Mouse (Mus musculus): ENCODE measurements around the gene Adgrv1. TPM values are rescaled to one million over a fixed set of nuclear protein-coding genes. Genes with fewer than 3 reads are reported as not detected.

The Adgrv1 gene
- polyA plus RNA-seq, 1 experiment from 2014 or later, result 0.91 TPM

- no peak overlapping the region for H3K27ac ChIP-seq (ENCODE audit: low read depth)
- 73% methylated on average over 5 of the region's 5 CpGs for WGBS
- H3K4me3 ChIP-seq (ENCODE audit: low read depth, low read length), result no peak overlapping the region
- H3K4me2 ChIP-seq (ENCODE audit: low read length), result no peak overlapping the region
- H3K36me3 ChIP-seq (ENCODE audit: control insufficient read depth, insufficient read depth, low read length), result no peaks in the 10 kb centered on the region
- DNase-seq (ENCODE audit: low spot score) (no peak), ATAC-seq (replicated peaks; ENCODE audit: low FRiP score, low TSS enrichment, low read depth) (no peak)
- H3K9me3 ChIP-seq (ENCODE audit: control insufficient read depth, low read length), result no peaks in the 10 kb centered on the region
- H3K4me1 ChIP-seq (replicated peaks; ENCODE audit: control insufficient read depth, insufficient read depth, low read length), result no peaks in the 10 kb centered on the region
- no peaks in the 10 kb centered on the region for H3K27me3 ChIP-seq (replicated peaks; ENCODE audit: control insufficient read depth, insufficient read depth, low read length)
- H3K9ac ChIP-seq (ENCODE audit: low read length), result no peak overlapping the region
These were observed 262.0 kb downstream of the Adgrv1 start for GRCm38 (mm10) chr13:81370801-81371456.

GRCm38 (mm10) chr13:81370196-81370595 is 262.8 kb downstream of the Adgrv1 start:
- Histone ChIP-seq H3K9ac (ENCODE audit: low read length) (no peak overlapping the region), H3K9me3 (ENCODE audit: control insufficient read depth, low read length) (no peaks in the 10 kb centered on the region), H3K4me2 (ENCODE audit: low read length) (no peak overlapping the region), H3K36me3 (ENCODE audit: control insufficient read depth, insufficient read depth, low read length) (no peaks in the 10 kb centered on the region), H3K4me3 (ENCODE audit: low read depth, low read length) (no peak overlapping the region), H3K4me1 (replicated peaks; ENCODE audit: control insufficient read depth, insufficient read depth, low read length) (no peaks in the 10 kb centered on the region), H3K27ac (ENCODE audit: low read depth) (no peak overlapping the region), H3K27me3 (replicated peaks; ENCODE audit: control insufficient read depth, insufficient read depth, low read length) (no peaks in the 10 kb centered on the region)
- WGBS, result 89% methylated on average over 6 of the region's 6 CpGs
- ATAC-seq (replicated peaks; ENCODE audit: low FRiP score, low TSS enrichment, low read depth) (no peak), DNase-seq (ENCODE audit: low spot score) (no peak)

GRCm38 (mm10) chr13:81369564-81369963 is 263.4 kb downstream of the Adgrv1 start:
- 80% methylated on average over 2 of the region's 2 CpGs for WGBS
- H3K27me3 ChIP-seq (replicated peaks; ENCODE audit: control insufficient read depth, insufficient read depth, low read length), result no peaks in the 10 kb centered on the region
- no peak overlapping the region for H3K9ac ChIP-seq (ENCODE audit: low read length)
- H3K36me3 ChIP-seq (ENCODE audit: control insufficient read depth, insufficient read depth, low read length), result no peaks in the 10 kb centered on the region
- H3K4me3 ChIP-seq (ENCODE audit: low read depth, low read length), result no peak overlapping the region
- ATAC-seq (replicated peaks; ENCODE audit: low FRiP score, low TSS enrichment, low read depth), result no peak
- no peak overlapping the region for H3K4me2 ChIP-seq (ENCODE audit: low read length)
- no peak overlapping the region for H3K27ac ChIP-seq (ENCODE audit: low read depth)
- H3K9me3 ChIP-seq (ENCODE audit: control insufficient read depth, low read length), result no peaks in the 10 kb centered on the region
- H3K4me1 ChIP-seq (replicated peaks; ENCODE audit: control insufficient read depth, insufficient read depth, low read length), result no peaks in the 10 kb centered on the region
- no peak for DNase-seq (ENCODE audit: low spot score)

GRCm38 (mm10) chr13:81368987-81369386 is 264.0 kb downstream of the Adgrv1 start:
- no peak overlapping the region for H3K4me3 ChIP-seq (ENCODE audit: low read depth, low read length)
- no peaks in the 10 kb centered on the region for H3K27me3 ChIP-seq (replicated peaks; ENCODE audit: control insufficient read depth, insufficient read depth, low read length)
- H3K9me3 ChIP-seq (ENCODE audit: control insufficient read depth, low read length), result no peaks in the 10 kb centered on the region
- no peaks in the 10 kb centered on the region for H3K4me1 ChIP-seq (replicated peaks; ENCODE audit: control insufficient read depth, insufficient read depth, low read length)
- H3K4me2 ChIP-seq (ENCODE audit: low read length), result no peak overlapping the region
- H3K27ac ChIP-seq (ENCODE audit: low read depth), result no peak overlapping the region
- no peak overlapping the region for H3K9ac ChIP-seq (ENCODE audit: low read length)
- WGBS, result 65% methylated on average over 4 of the region's 4 CpGs
- no peak for ATAC-seq (replicated peaks; ENCODE audit: low FRiP score, low TSS enrichment, low read depth)
- DNase-seq (ENCODE audit: low spot score), result no peak
- H3K36me3 ChIP-seq (ENCODE audit: control insufficient read depth, insufficient read depth, low read length), result no peaks in the 10 kb centered on the region

GRCm38 (mm10) chr13:81367681-81368376 is 265.1 kb downstream of the Adgrv1 start:
- Histone ChIP-seq H3K4me3 (ENCODE audit: low read depth, low read length) (no peak overlapping the region), H3K27me3 (replicated peaks; ENCODE audit: control insufficient read depth, insufficient read depth, low read length) (no peaks in the 10 kb centered on the region), H3K27ac (ENCODE audit: low read depth) (no peak overlapping the region), H3K36me3 (ENCODE audit: control insufficient read depth, insufficient read depth, low read length) (no peaks in the 10 kb centered on the region), H3K4me2 (ENCODE audit: low read length) (no peak overlapping the region), H3K9me3 (ENCODE audit: control insufficient read depth, low read length) (no peaks in the 10 kb centered on the region), H3K9ac (ENCODE audit: low read length) (no peak overlapping the region), H3K4me1 (replicated peaks; ENCODE audit: control insufficient read depth, insufficient read depth, low read length) (no peaks in the 10 kb centered on the region)
- 0 out of 2 replicates have a peak, but pooled peaks have one; percentile 62 for ATAC-seq (replicated peaks; ENCODE audit: low FRiP score, low TSS enrichment, low read depth)
- DNase-seq (ENCODE audit: low spot score), result no peak
- 49% methylated on average over 4 of the region's 4 CpGs for WGBS

GRCm38 (mm10) chr13:81360338-81360737 is 272.6 kb downstream of the Adgrv1 start:
- no peak overlapping the region for H3K4me3 ChIP-seq (ENCODE audit: low read depth, low read length)
- no peak overlapping the region for H3K4me2 ChIP-seq (ENCODE audit: low read length)
- ATAC-seq (replicated peaks; ENCODE audit: low FRiP score, low TSS enrichment, low read depth) (no peak), DNase-seq (ENCODE audit: low spot score) (no peak)
- no peaks in the 10 kb centered on the region for H3K4me1 ChIP-seq (replicated peaks; ENCODE audit: control insufficient read depth, insufficient read depth, low read length)
- H3K36me3 ChIP-seq (ENCODE audit: control insufficient read depth, insufficient read depth, low read length), result no peaks in the 10 kb centered on the region
- H3K27ac ChIP-seq (ENCODE audit: low read depth), result no peak overlapping the region
- WGBS, result 82% methylated on average over 2 of the region's 2 CpGs
- H3K9me3 ChIP-seq (ENCODE audit: control insufficient read depth, low read length), result no peaks in the 10 kb centered on the region
- H3K27me3 ChIP-seq (replicated peaks; ENCODE audit: control insufficient read depth, insufficient read depth, low read length), result no peaks in the 10 kb centered on the region
- H3K9ac ChIP-seq (ENCODE audit: low read length), result no peak overlapping the region

- Histone ChIP-seq H3K4me1 (replicated peaks; ENCODE audit: control insufficient read depth, insufficient read depth, low read length) (no peaks in the 10 kb centered on the region), H3K9ac (ENCODE audit: low read length) (no peak overlapping the region), H3K27me3 (replicated peaks; ENCODE audit: control insufficient read depth, insufficient read depth, low read length) (no peaks in the 10 kb centered on the region), H3K27ac (ENCODE audit: low read depth) (no peak overlapping the region), H3K36me3 (ENCODE audit: control insufficient read depth, insufficient read depth, low read length) (no peaks in the 10 kb centered on the region), H3K4me2 (ENCODE audit: low read length) (no peak overlapping the region), H3K4me3 (ENCODE audit: low read depth, low read length) (no peak overlapping the region), H3K9me3 (ENCODE audit: control insufficient read depth, low read length) (no peaks in the 10 kb centered on the region)
- 72% methylated on average over 1 of the region's 1 CpGs for WGBS
- DNase-seq (ENCODE audit: low spot score), result no peak
- no peak for ATAC-seq (replicated peaks; ENCODE audit: low FRiP score, low TSS enrichment, low read depth)
These were observed 274.2 kb downstream of the Adgrv1 start for GRCm38 (mm10) chr13:81358766-81359165.

GRCm38 (mm10) chr13:81358365-81358764 is 274.6 kb downstream of the Adgrv1 start:
- Histone ChIP-seq H3K4me3 (ENCODE audit: low read depth, low read length) (no peak overlapping the region), H3K27me3 (replicated peaks; ENCODE audit: control insufficient read depth, insufficient read depth, low read length) (no peaks in the 10 kb centered on the region), H3K4me2 (ENCODE audit: low read length) (no peak overlapping the region), H3K27ac (ENCODE audit: low read depth) (no peak overlapping the region), H3K9me3 (ENCODE audit: control insufficient read depth, low read length) (no peaks in the 10 kb centered on the region), H3K36me3 (ENCODE audit: control insufficient read depth, insufficient read depth, low read length) (no peaks in the 10 kb centered on the region), H3K4me1 (replicated peaks; ENCODE audit: control insufficient read depth, insufficient read depth, low read length) (no peaks in the 10 kb centered on the region), H3K9ac (ENCODE audit: low read length) (no peak overlapping the region)
- no peak for ATAC-seq (replicated peaks; ENCODE audit: low FRiP score, low TSS enrichment, low read depth)
- DNase-seq (ENCODE audit: low spot score), result no peak
- WGBS, result 82% methylated on average over 4 of the region's 4 CpGs

- Histone ChIP-seq H3K27ac (ENCODE audit: low read depth) (no peak overlapping the region), H3K9me3 (ENCODE audit: control insufficient read depth, low read length) (no peaks in the 10 kb centered on the region), H3K27me3 (replicated peaks; ENCODE audit: control insufficient read depth, insufficient read depth, low read length) (no peaks in the 10 kb centered on the region), H3K36me3 (ENCODE audit: control insufficient read depth, insufficient read depth, low read length) (no peaks in the 10 kb centered on the region), H3K4me2 (ENCODE audit: low read length) (no peak overlapping the region), H3K4me3 (ENCODE audit: low read depth, low read length) (no peak overlapping the region), H3K4me1 (replicated peaks; ENCODE audit: control insufficient read depth, insufficient read depth, low read length) (no peaks in the 10 kb centered on the region), H3K9ac (ENCODE audit: low read length) (no peak overlapping the region)
- ATAC-seq (replicated peaks; ENCODE audit: low FRiP score, low TSS enrichment, low read depth) (no peak), DNase-seq (ENCODE audit: low spot score) (no peak)
- WGBS, result 93% methylated on average over 3 of the region's 3 CpGs
These were observed 275.7 kb downstream of the Adgrv1 start for GRCm38 (mm10) chr13:81357215-81357614.

Measured in intestine, embryonic 14.5 days (tissue).